Mouse (Mus musculus): ENCODE measurements around the gene Rnf130.
"Not testable (repeated sequence)": the region's sequence is repeated elsewhere in the genome, so short reads cannot be mapped to it uniquely, and the experiment has no call there.

Gene Rnf130

GRCm38 (mm10) chr11:50081365-50082190 lies 56.4 kb downstream of the Rnf130 start:
- no peak for DNase-seq (ENCODE audit: low read depth, low spot score)

GRCm38 (mm10) chr11:50086211-50086610 lies 61.1 kb downstream of the Rnf130 start:
- DNase-seq (ENCODE audit: low read depth, low spot score): no peak

- no peak for DNase-seq (ENCODE audit: low read depth, low spot score)
Measured at GRCm38 (mm10) chr11:50089840-50090239, 64.7 kb downstream of the Rnf130 start.

GRCm38 (mm10) chr11:50090982-50091675 lies 66.0 kb downstream of the Rnf130 start:
- DNase-seq (ENCODE audit: low read depth, low spot score): no peak

- no peak for DNase-seq (ENCODE audit: low read depth, low spot score)
Measured at GRCm38 (mm10) chr11:50091681-50092080, 66.5 kb downstream of the Rnf130 start.

- no peak for DNase-seq (ENCODE audit: low read depth, low spot score)
Measured at GRCm38 (mm10) chr11:50095661-50096060, 70.5 kb downstream of the Rnf130 start.

GRCm38 (mm10) chr11:50097091-50097490 lies 71.9 kb downstream of the Rnf130 start:
- DNase-seq (ENCODE audit: low read depth, low spot score): no peak

GRCm38 (mm10) chr11:50098961-50099481 lies 73.9 kb downstream of the Rnf130 start:
- no peak for DNase-seq (ENCODE audit: low read depth, low spot score)

GRCm38 (mm10) chr11:50099692-50100091 lies 74.5 kb downstream of the Rnf130 start:
- no peak for DNase-seq (ENCODE audit: low read depth, low spot score)

- DNase-seq (ENCODE audit: low read depth, low spot score): no peak
Measured at GRCm38 (mm10) chr11:50100548-50101307, 75.6 kb downstream of the Rnf130 start.

- DNase-seq (ENCODE audit: low read depth, low spot score): not testable (repeated sequence)
Measured at GRCm38 (mm10) chr11:50101962-50102361, 76.8 kb downstream of the Rnf130 start.

GRCm38 (mm10) chr11:50104016-50104415 lies 78.9 kb downstream of the Rnf130 start:
- no peak for DNase-seq (ENCODE audit: low read depth, low spot score)

GRCm38 (mm10) chr11:50105237-50105636 lies 80.1 kb downstream of the Rnf130 start:
- DNase-seq (ENCODE audit: low read depth, low spot score): no peak

GRCm38 (mm10) chr11:50106024-50106423 lies 80.9 kb downstream of the Rnf130 start:
- no peak for DNase-seq (ENCODE audit: low read depth, low spot score)

- DNase-seq (ENCODE audit: low read depth, low spot score): no peak
Measured at GRCm38 (mm10) chr11:50108823-50109244, 83.7 kb downstream of the Rnf130 start.

GRCm38 (mm10) chr11:50114329-50114728 lies 89.2 kb downstream of the Rnf130 start:
- DNase-seq (ENCODE audit: low read depth, low spot score): peak; percentile 85

GRCm38 (mm10) chr11:50122631-50123081 lies 97.5 kb downstream of the Rnf130 start:
- no peak for DNase-seq (ENCODE audit: low read depth, low spot score)

GRCm38 (mm10) chr11:50127781-50128180 lies 102.6 kb downstream of the Rnf130 start:
- no peak for DNase-seq (ENCODE audit: low read depth, low spot score)

- DNase-seq (ENCODE audit: low read depth, low spot score): peak; percentile 93
Measured at GRCm38 (mm10) chr11:50130811-50131766, 105.9 kb downstream of the Rnf130 start, which contains the start of gene Tbc1d9b. Gene Tbc1d9b, plus strand, starts transcription at chr11:50131396.

- peak; percentile 57 for DNase-seq (ENCODE audit: low read depth, low spot score)
Measured at GRCm38 (mm10) chr11:50131801-50132201, 106.7 kb downstream of the Rnf130 start.

Measured in A20 (cell line).